In the genomic region with DNA sequence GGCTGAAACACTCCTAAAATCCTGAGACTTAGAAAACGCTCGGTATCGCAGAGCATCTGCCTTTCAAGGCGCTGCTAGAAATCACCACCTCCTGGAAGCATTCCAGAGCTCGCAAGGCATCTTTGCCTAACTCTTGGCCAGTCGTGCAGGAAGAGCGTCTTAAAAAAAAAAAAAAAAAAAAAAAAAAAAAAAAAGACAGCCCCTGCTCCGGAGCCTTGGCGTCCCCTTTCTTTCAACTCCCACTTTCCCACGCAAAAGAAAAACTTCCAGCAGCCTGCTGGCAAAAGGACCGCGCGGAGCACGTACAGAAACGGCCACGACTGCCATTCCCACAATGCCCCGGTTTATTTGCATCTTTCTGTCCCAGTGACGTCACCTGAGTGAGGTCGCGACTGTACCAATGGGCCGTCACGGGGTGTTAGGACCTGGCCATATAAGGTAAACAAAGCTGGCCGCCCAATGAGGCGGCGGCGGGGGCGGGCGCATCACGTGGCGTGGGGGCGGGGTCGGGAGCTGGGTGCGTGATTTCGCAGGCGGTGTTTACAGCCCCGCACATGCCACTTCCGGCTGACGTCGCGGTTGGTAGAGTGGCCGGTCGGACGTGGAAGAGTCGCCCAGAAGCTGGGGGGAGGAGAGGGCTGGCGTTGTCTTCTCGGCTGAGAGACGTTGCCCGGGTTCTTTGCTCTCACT, we compare ENCODE assay signal across 8 mouse cellular contexts. TPM values are rescaled to one million over a fixed set of nuclear protein-coding genes. Genes with fewer than 3 reads are reported as not detected.
A peak's percentile ranks its signal among the peaks of the same experiment; 100 is the strongest.
DNase-seq lines count a peak whose midpoint lies in the region; ATAC-seq and TF ChIP-seq lines count a peak whose summit lies in the region.

A gene (minus strand): TSS at position 180 of the 690 bp plus-strand sequence.

- peak within 1 kb of the TSS; percentile 93 for H3K27ac ChIP-seq in MEL (ENCODE audit: control insufficient read depth, low read depth, low read length)
- H3K27ac ChIP-seq in cerebellum, adult 2 months (ENCODE audit: insufficient read depth, low read length), result peak within 1 kb of the TSS; percentile 99
- H3K27ac ChIP-seq in forebrain, postnatal 0 days (ENCODE audit: low read depth, low read length), result peak within 1 kb of the TSS; percentile 99
- peak within 1 kb of the TSS; percentile 99 for H3K27ac ChIP-seq in lung, embryonic 15.5 days

- TF ChIP-seq EP300 in MEL (IDR thresholded peaks at IDR 0.05; ENCODE audit: low read depth in 1 of 2, low read length in 2 of 2), result no peak; a peak in 1 of 4 replicates

- no peaks in the 10 kb centered on the region for H3K27me3 ChIP-seq in MEL (ENCODE audit: control insufficient read depth in 1 of 2, insufficient read depth in 2 of 2, low read length in 2 of 2)
- no peaks in the 10 kb centered on the region for H3K27me3 ChIP-seq in cerebellum, adult 2 months (ENCODE audit: control insufficient read depth, insufficient read depth, low read length)
- no peaks in the 10 kb centered on the region for H3K27me3 ChIP-seq in forebrain, postnatal 0 days (ENCODE audit: insufficient read depth, low read length)
- H3K27me3 ChIP-seq in lung, embryonic 15.5 days, result no peaks in the 10 kb centered on the region

- peaks cover 0 to 9% of the 10 kb centered on the region in 2 experiments; a peak in 2 of 4 replicates for H3K36me3 ChIP-seq in MEL (ENCODE audit: control insufficient read depth in 1 of 2, insufficient read depth in 2 of 2, low read length in 2 of 2)
- H3K36me3 ChIP-seq in forebrain, postnatal 0 days (ENCODE audit: insufficient read depth), result peaks cover 5% of the 10 kb centered on the region; the same call in 1 of the 2 replicates
- peaks cover under 1% of the 10 kb centered on the region; the same call in 1 of the 2 replicates for H3K36me3 ChIP-seq in lung, embryonic 15.5 days

- TF ChIP-seq RAD21 in MEL (IDR thresholded peaks at IDR 0.05; ENCODE audit: low read depth, low read length), result no peak

- TF ChIP-seq POLR2A in MEL (IDR thresholded peaks at IDR 0.05; ENCODE audit: control insufficient read depth in 1 of 2, insufficient read depth in 1 of 2, low read depth in 1 of 2, low read length in 2 of 2, poor library complexity in 1 of 2), result peak; percentile 66 to 73
- TF ChIP-seq POLR2A in cerebellum, adult 2 months (IDR thresholded peaks at IDR 0.05; ENCODE audit: borderline replicate concordance, insufficient read depth, low read length), result peak; percentile 91

- H3K9ac ChIP-seq in MEL (ENCODE audit: control insufficient read depth, low read depth, low read length, poor library complexity, severe bottlenecking), result peak within 1 kb of the TSS; percentile 90
- peak within 1 kb of the TSS; percentile 98 for H3K9ac ChIP-seq in forebrain, postnatal 0 days
- H3K9ac ChIP-seq in lung, embryonic 15.5 days, result peak within 1 kb of the TSS; percentile 81

- no peak for TF ChIP-seq CTCF in MEL (IDR thresholded peaks at IDR 0.05 in 2 of 3, conservative IDR thresholded peaks at IDR 0.05 in 1 of 3; ENCODE audit: control insufficient read depth in 1 of 3, insufficient read depth in 1 of 3, low read depth in 2 of 3, low read length in 3 of 3, poor library complexity in 1 of 3, severe bottlenecking in 1 of 3)
- TF ChIP-seq CTCF in cerebellum, adult 2 months (IDR thresholded peaks at IDR 0.05; ENCODE audit: borderline replicate concordance, insufficient read depth, low read depth, low read length), result no peak
- TF ChIP-seq CTCF in forebrain, postnatal 0 days (IDR thresholded peaks at IDR 0.05; ENCODE audit: low read depth), result no peak

- H3K4me2 ChIP-seq in forebrain, postnatal 0 days (ENCODE audit: low read depth), result peak within 1 kb of the TSS; percentile 93
- H3K4me2 ChIP-seq in lung, embryonic 15.5 days, result peak within 1 kb of the TSS; percentile 69

- peak; percentile 99 for DNase-seq in MEL (ENCODE audit: low read depth, low spot score)
- DNase-seq in cerebellum, adult 2 months, result peak; percentile 97 to 100
- peak; percentile 99 for DNase-seq in forebrain, postnatal 0 days
- peak; percentile 98 for DNase-seq in heart, postnatal 4 days
- DNase-seq in layer of hippocampus, adult 8-10 months (ENCODE audit: low spot score in 2 of 2), result peak; percentile 98 to 99
- peak; percentile 98 for DNase-seq in ovary, adult 18-20 months (ENCODE audit: low spot score)
- peak; percentile 98 for DNase-seq in thymus, postnatal 0 days (ENCODE audit: low spot score)

- ATAC-seq in forebrain, postnatal 0 days, result peak; percentile 88
- peak; percentile 87 for ATAC-seq in lung, embryonic 15.5 days (ENCODE audit: borderline replicate concordance, extremely low read depth, low FRiP score, low TSS enrichment)

- peaks cover 2 to 31% of the 10 kb centered on the region in 2 experiments; a peak in 3 of 4 replicates for H3K4me1 ChIP-seq in MEL (ENCODE audit: control insufficient read depth in 1 of 2, insufficient read depth in 2 of 2, low read length in 2 of 2)
- H3K4me1 ChIP-seq in cerebellum, adult 2 months (ENCODE audit: control insufficient read depth, insufficient read depth, low read length), result peaks cover 26% of the 10 kb centered on the region
- H3K4me1 ChIP-seq in forebrain, postnatal 0 days (ENCODE audit: insufficient read depth), result peaks cover 10% of the 10 kb centered on the region
- H3K4me1 ChIP-seq in lung, embryonic 15.5 days, result peaks cover 49% of the 10 kb centered on the region

- peak within 1 kb of the TSS; percentile 83 to 92 for H3K4me3 ChIP-seq in MEL (ENCODE audit: control insufficient read depth in 1 of 2, insufficient read depth in 1 of 2, low read depth in 2 of 2, low read length in 2 of 2)
- H3K4me3 ChIP-seq in cerebellum, adult 2 months (replicated peaks; ENCODE audit: insufficient read depth, low read depth, low read length), result peak within 1 kb of the TSS; percentile 89
- peak within 1 kb of the TSS; percentile 88 for H3K4me3 ChIP-seq in forebrain, postnatal 0 days (ENCODE audit: low read depth, low read length)
- H3K4me3 ChIP-seq in lung, embryonic 15.5 days, result peak within 1 kb of the TSS; percentile 76

- H3K9me3 ChIP-seq in MEL (replicated peaks; ENCODE audit: insufficient read depth, low read length), result no peaks in the 10 kb centered on the region
- H3K9me3 ChIP-seq in forebrain, postnatal 0 days (ENCODE audit: low read length), result no peaks in the 10 kb centered on the region
- no peaks in the 10 kb centered on the region for H3K9me3 ChIP-seq in lung, embryonic 15.5 days

- H3K79me2 ChIP-seq in MEL (ENCODE audit: control insufficient read depth, insufficient read depth, low read length, poor library complexity), result peaks cover 19% of the 10 kb centered on the region

- WGBS in cerebellum, adult 2 months, result under 1% methylated on average over 48 of the region's 48 CpGs
- 1% methylated on average over 48 of the region's 48 CpGs for WGBS in forebrain, postnatal 0 days
- WGBS in lung, embryonic 15.5 days, result under 1% methylated on average over 48 of the region's 48 CpGs

TF ChIP-seq in MEL, 35 proteins besides CTCF, POLR2A, EP300 and RAD21 (continues in another document):
- TF ChIP-seq MEF2A (IDR thresholded peaks at IDR 0.05; ENCODE audit: extremely low read depth, insufficient replicate concordance, low read depth, low read length, poor library complexity, severe bottlenecking) (no peak), NRF1 (IDR thresholded peaks at IDR 0.05; ENCODE audit: insufficient read depth, low read depth, low read length, poor library complexity, severe bottlenecking) (no peak), MAX (IDR thresholded peaks at IDR 0.05; ENCODE audit: low read length) (peak; percentile 41; the same call in 1 of the 2 replicates), CHD1 (IDR thresholded peaks at IDR 0.05; ENCODE audit: low read depth, low read length) (no peak), KAT2A (conservative IDR thresholded peaks at IDR 0.05; ENCODE audit: low read depth, low read length) (no peak), MAFK (IDR thresholded peaks at IDR 0.05; ENCODE audit: borderline replicate concordance, low read depth, low read length) (no peak), GATA1 (IDR thresholded peaks at IDR 0.05; ENCODE audit: low read depth, low read length) (no peak), SIN3A (IDR thresholded peaks at IDR 0.05; ENCODE audit: low read length) (peak; percentile 74), MAZ (IDR thresholded peaks at IDR 0.05; ENCODE audit: low read depth, low read length) (no peak), TBP (IDR thresholded peaks at IDR 0.05; ENCODE audit: low read depth, low read length) (peak; percentile 31; the same call in 1 of the 2 replicates), RCOR1 (IDR thresholded peaks at IDR 0.05; ENCODE audit: low read depth, low read length) (peak; percentile 23; the same call in 1 of the 2 replicates), USF1 (IDR thresholded peaks at IDR 0.05; ENCODE audit: low read depth, low read length) (peak; percentile 93), POLR2AphosphoS2 (IDR thresholded peaks at IDR 0.05; ENCODE audit: low read length) (peak; percentile 11), ZMIZ1 (IDR thresholded peaks at IDR 0.05; ENCODE audit: low read depth, low read length) (no peak; the same call in 1 of the 2 replicates), MXI1 (IDR thresholded peaks at IDR 0.05; ENCODE audit: low read depth, low read length) (peak; percentile 37), USF2 (IDR thresholded peaks at IDR 0.05; ENCODE audit: borderline replicate concordance in 1 of 2, insufficient read depth in 1 of 2, low read depth in 1 of 2, low read length in 2 of 2) (peak in 1 of 2 experiments; percentile 48; a peak in 1 of 4 replicates), TAL1 (IDR thresholded peaks at IDR 0.05; ENCODE audit: low read length) (no peak), ELF1 (IDR thresholded peaks at IDR 0.05; ENCODE audit: low read depth, low read length) (peak; percentile 58), NELFE (IDR thresholded peaks at IDR 0.05; ENCODE audit: low read depth, low read length) (peak; percentile 60), GABPA (IDR thresholded peaks at IDR 0.05; ENCODE audit: low read depth, low read length) (no peak), E2F4 (IDR thresholded peaks at IDR 0.05; ENCODE audit: borderline replicate concordance, low read depth, low read length) (no peak), SMC3 (IDR thresholded peaks at IDR 0.05; ENCODE audit: low read depth, low read length) (no peak), ZC3H11A (IDR thresholded peaks at IDR 0.05; ENCODE audit: low read depth, low read length) (no peak)

RNA-seq across cellular contexts. Expression of the gene that starts here (rescaled TPM):
- 2.8 and 4.3 TPM in 2 replicates for total RNA-seq in MEL (2012; rRNA removed)
- 10 to 100 TPM in 1 of 2 experiments, not detected in 1; 25.6 TPM for polyA plus RNA-seq in MEL (2012; ENCODE audit: insufficient read depth in 1 of 2, insufficient read length in 2 of 2, low read depth in 1 of 2, low replicate concordance in 2 of 2, missing spikeins in 1 of 2)
- polyA plus RNA-seq in cerebellum, adult 2 months (2012; rRNA removed), result 57.9 and 63.5 TPM in 2 replicates
- total RNA-seq in forebrain, postnatal 0 days (2014; rRNA removed), result 27.7 and 37.7 TPM in 2 replicates
- polyA plus RNA-seq in forebrain, postnatal 0 days (2015; fragmentation: Nextera tagmentation; extraction: Ambion mirVana), result 79.2 and 80.7 TPM in 2 replicates
- 10 to 100 TPM; 22.6 to 24.8 TPM for total RNA-seq in heart, postnatal 4 days (2021)
- 10 to 100 TPM; 76.3 to 89.8 (median 82.7) TPM for total RNA-seq in layer of hippocampus, adult 8-10 months (2022)
- polyA plus RNA-seq in lung, embryonic 15.5 days (2015; fragmentation: Nextera tagmentation; extraction: Ambion mirVana), result 35.7 TPM in 2 replicates
- 57.5 and 62.3 TPM in 2 replicates for polyA plus RNA-seq in thymus, postnatal 0 days (2015; fragmentation: Nextera tagmentation; extraction: Ambion mirVana)

Comparison
In these comparisons a context has a peak if more than half of its experiments do, and no peak if none do; other contexts are left out.
1. Peak in every context shown above with its lines: DNase-seq, ATAC-seq, H3K4me3 ChIP-seq and H3K27ac ChIP-seq.